Mouse (Mus musculus): ENCODE results near the gene Pcdh17. TPM values are rescaled to one million over a fixed set of nuclear protein-coding genes. Genes with fewer than 3 reads are reported as not detected.

Pcdh17 gene
- polyA plus RNA-seq, 1 experiment from 2014 or later, result 5.7 TPM

DNA sequence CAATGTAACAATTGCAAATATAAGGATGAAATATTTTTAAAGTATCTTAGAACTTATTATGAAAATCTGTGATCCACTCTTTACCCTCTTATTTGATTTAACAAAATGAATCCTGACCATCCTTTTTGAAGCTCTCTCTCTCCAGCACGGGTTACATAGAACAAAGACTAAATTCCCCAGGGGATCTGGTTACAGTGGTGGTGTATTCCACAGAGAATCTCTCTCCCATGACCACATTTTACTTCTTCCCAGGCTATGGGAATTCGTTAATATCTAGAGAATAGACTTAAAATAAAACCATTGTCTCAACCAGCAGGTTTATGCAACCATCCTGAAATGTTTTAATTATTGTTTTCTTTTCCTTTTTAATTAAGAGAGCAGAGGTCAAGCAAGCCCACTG is 89.0 kb downstream of the Pcdh17 start:
- no peak for ATAC-seq (replicated peaks; ENCODE audit: insufficient number of reproducible peaks, low FRiP score, low TSS enrichment, low read depth)
- Histone ChIP-seq H3K27me3 (ENCODE audit: control insufficient read depth, insufficient read depth, low read length) (no peaks in the 10 kb centered on the region), H3K4me2 (ENCODE audit: low read depth, low read length) (no peak overlapping the region), H3K9me3 (replicated peaks; ENCODE audit: control insufficient read depth, low read length) (no peaks in the 10 kb centered on the region), H3K36me3 (replicated peaks; ENCODE audit: control insufficient read depth, insufficient read depth, low read depth, low read length) (no peaks in the 10 kb centered on the region), H3K9ac (replicated peaks; ENCODE audit: low read length) (no peak overlapping the region), H3K4me1 (ENCODE audit: control insufficient read depth, insufficient read depth, low read length) (no peaks in the 10 kb centered on the region), H3K27ac (replicated peaks; ENCODE audit: low read depth, low read length) (no peak overlapping the region), H3K4me3 (ENCODE audit: low read depth, low read length) (no peak overlapping the region)
- WGBS, result 30% methylated on average over 2 of the region's 2 CpGs
- DNase-seq (ENCODE audit: low spot score), result peak; percentile 7

- DNase-seq (ENCODE audit: low spot score), result no peak
Measured at GRCm38 (mm10) chr14:84535264-84535663, 91.9 kb downstream of the Pcdh17 start.

DNA sequence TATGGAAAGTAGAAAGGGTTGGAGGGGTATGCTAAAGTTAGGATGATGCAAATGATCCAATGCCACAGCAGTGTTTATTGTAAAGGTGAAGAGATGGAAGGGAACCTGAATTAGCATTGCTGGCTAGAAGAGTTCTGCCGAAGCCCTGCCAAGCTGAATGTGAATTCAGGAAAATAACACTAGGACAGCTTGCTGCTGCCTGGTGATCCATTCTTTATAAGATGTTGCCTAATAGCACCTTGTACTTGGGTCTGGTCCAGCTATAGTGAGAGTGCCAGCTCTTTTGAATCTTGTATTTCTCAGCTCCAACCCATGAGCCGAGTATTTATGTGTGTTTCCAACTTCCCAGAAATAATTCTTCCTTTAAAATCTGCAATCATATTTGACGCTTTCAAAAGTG is 98.5 kb downstream of the Pcdh17 start:
- Histone ChIP-seq H3K36me3 (replicated peaks; ENCODE audit: control insufficient read depth, insufficient read depth, low read depth, low read length) (no peaks in the 10 kb centered on the region), H3K4me1 (ENCODE audit: control insufficient read depth, insufficient read depth, low read length) (no peaks in the 10 kb centered on the region), H3K9me3 (replicated peaks; ENCODE audit: control insufficient read depth, low read length) (no peaks in the 10 kb centered on the region), H3K27ac (replicated peaks; ENCODE audit: low read depth, low read length) (no peak overlapping the region), H3K27me3 (ENCODE audit: control insufficient read depth, insufficient read depth, low read length) (no peaks in the 10 kb centered on the region), H3K4me3 (ENCODE audit: low read depth, low read length) (no peak overlapping the region), H3K4me2 (ENCODE audit: low read depth, low read length) (no peak overlapping the region), H3K9ac (replicated peaks; ENCODE audit: low read length) (no peak overlapping the region)
- ATAC-seq (replicated peaks; ENCODE audit: insufficient number of reproducible peaks, low FRiP score, low TSS enrichment, low read depth), result no peak
- 92% methylated on average over 3 of the region's 3 CpGs for WGBS
- no peak for DNase-seq (ENCODE audit: low spot score)

More at GRCm38 (mm10) chr14:84535264-84535663, 91.9 kb downstream of the Pcdh17 start:
- H3K4me2 ChIP-seq (ENCODE audit: low read depth, low read length), result no peak overlapping the region
- ATAC-seq (replicated peaks; ENCODE audit: insufficient number of reproducible peaks, low FRiP score, low TSS enrichment, low read depth), result no peak
- H3K27ac ChIP-seq (replicated peaks; ENCODE audit: low read depth, low read length), result no peak overlapping the region
- H3K4me1 ChIP-seq (ENCODE audit: control insufficient read depth, insufficient read depth, low read length), result no peaks in the 10 kb centered on the region
- H3K36me3 ChIP-seq (replicated peaks; ENCODE audit: control insufficient read depth, insufficient read depth, low read depth, low read length), result no peaks in the 10 kb centered on the region
- no peak overlapping the region for H3K4me3 ChIP-seq (ENCODE audit: low read depth, low read length)
- H3K27me3 ChIP-seq (ENCODE audit: control insufficient read depth, insufficient read depth, low read length), result no peaks in the 10 kb centered on the region
- H3K9me3 ChIP-seq (replicated peaks; ENCODE audit: control insufficient read depth, low read length), result no peaks in the 10 kb centered on the region
- H3K9ac ChIP-seq (replicated peaks; ENCODE audit: low read length), result no peak overlapping the region

- no peaks in the 10 kb centered on the region for H3K9me3 ChIP-seq (replicated peaks; ENCODE audit: control insufficient read depth, low read length)
- no peak overlapping the region for H3K4me2 ChIP-seq (ENCODE audit: low read depth, low read length)
- DNase-seq (ENCODE audit: low spot score) (no peak), ATAC-seq (replicated peaks; ENCODE audit: insufficient number of reproducible peaks, low FRiP score, low TSS enrichment, low read depth) (no peak)
- no peak overlapping the region for H3K4me3 ChIP-seq (ENCODE audit: low read depth, low read length)
- WGBS, result 66% methylated on average over 2 of the region's 2 CpGs
- H3K9ac ChIP-seq (replicated peaks; ENCODE audit: low read length), result no peak overlapping the region
- no peaks in the 10 kb centered on the region for H3K27me3 ChIP-seq (ENCODE audit: control insufficient read depth, insufficient read depth, low read length)
- no peak overlapping the region for H3K27ac ChIP-seq (replicated peaks; ENCODE audit: low read depth, low read length)
- no peaks in the 10 kb centered on the region for H3K4me1 ChIP-seq (ENCODE audit: control insufficient read depth, insufficient read depth, low read length)
- H3K36me3 ChIP-seq (replicated peaks; ENCODE audit: control insufficient read depth, insufficient read depth, low read depth, low read length), result no peaks in the 10 kb centered on the region
Measured at GRCm38 (mm10) chr14:84545968-84546367, 102.6 kb downstream of the Pcdh17 start.

- H3K27ac ChIP-seq (replicated peaks; ENCODE audit: low read depth, low read length), result no peak overlapping the region
- ATAC-seq (replicated peaks; ENCODE audit: insufficient number of reproducible peaks, low FRiP score, low TSS enrichment, low read depth) (no peak), DNase-seq (ENCODE audit: low spot score) (no peak)
- H3K36me3 ChIP-seq (replicated peaks; ENCODE audit: control insufficient read depth, insufficient read depth, low read depth, low read length), result no peaks in the 10 kb centered on the region
- no peak overlapping the region for H3K4me3 ChIP-seq (ENCODE audit: low read depth, low read length)
- no peaks in the 10 kb centered on the region for H3K9me3 ChIP-seq (replicated peaks; ENCODE audit: control insufficient read depth, low read length)
- H3K4me1 ChIP-seq (ENCODE audit: control insufficient read depth, insufficient read depth, low read length), result no peaks in the 10 kb centered on the region
- H3K27me3 ChIP-seq (ENCODE audit: control insufficient read depth, insufficient read depth, low read length), result no peaks in the 10 kb centered on the region
- H3K4me2 ChIP-seq (ENCODE audit: low read depth, low read length), result no peak overlapping the region
- 85% methylated on average over 10 of the region's 10 CpGs for WGBS
- H3K9ac ChIP-seq (replicated peaks; ENCODE audit: low read length), result no peak overlapping the region
Measured at GRCm38 (mm10) chr14:84547513-84548194, 104.3 kb downstream of the Pcdh17 start.

DNA sequence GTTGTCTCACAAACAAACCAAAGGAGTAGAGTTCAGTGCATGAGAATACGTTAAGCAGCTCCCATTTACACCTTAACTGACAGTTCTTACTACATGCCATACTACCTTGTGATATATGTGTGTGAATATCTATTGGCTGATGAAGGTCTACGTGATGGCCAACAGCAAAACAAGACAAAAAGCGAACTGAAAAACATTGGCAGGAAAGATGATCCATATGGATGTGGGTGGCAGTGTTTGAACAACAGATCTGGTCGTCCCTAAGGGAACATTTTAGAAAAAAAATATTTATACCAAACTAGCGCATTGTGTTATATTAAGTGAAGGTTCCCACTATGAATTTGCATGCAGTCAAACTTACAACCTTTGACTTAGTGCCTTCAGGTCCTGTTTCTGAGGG is 108.2 kb downstream of the Pcdh17 start:
- Histone ChIP-seq H3K36me3 (replicated peaks; ENCODE audit: control insufficient read depth, insufficient read depth, low read depth, low read length) (no peaks in the 10 kb centered on the region), H3K9ac (replicated peaks; ENCODE audit: low read length) (no peak overlapping the region), H3K27me3 (ENCODE audit: control insufficient read depth, insufficient read depth, low read length) (no peaks in the 10 kb centered on the region), H3K4me3 (ENCODE audit: low read depth, low read length) (no peak overlapping the region), H3K4me1 (ENCODE audit: control insufficient read depth, insufficient read depth, low read length) (no peaks in the 10 kb centered on the region), H3K27ac (replicated peaks; ENCODE audit: low read depth, low read length) (no peak overlapping the region), H3K4me2 (ENCODE audit: low read depth, low read length) (no peak overlapping the region), H3K9me3 (replicated peaks; ENCODE audit: control insufficient read depth, low read length) (no peaks in the 10 kb centered on the region)
- no peak for ATAC-seq (replicated peaks; ENCODE audit: insufficient number of reproducible peaks, low FRiP score, low TSS enrichment, low read depth)
- 81% methylated on average over 5 of the region's 5 CpGs for WGBS
- no peak for DNase-seq (ENCODE audit: low spot score)

DNA sequence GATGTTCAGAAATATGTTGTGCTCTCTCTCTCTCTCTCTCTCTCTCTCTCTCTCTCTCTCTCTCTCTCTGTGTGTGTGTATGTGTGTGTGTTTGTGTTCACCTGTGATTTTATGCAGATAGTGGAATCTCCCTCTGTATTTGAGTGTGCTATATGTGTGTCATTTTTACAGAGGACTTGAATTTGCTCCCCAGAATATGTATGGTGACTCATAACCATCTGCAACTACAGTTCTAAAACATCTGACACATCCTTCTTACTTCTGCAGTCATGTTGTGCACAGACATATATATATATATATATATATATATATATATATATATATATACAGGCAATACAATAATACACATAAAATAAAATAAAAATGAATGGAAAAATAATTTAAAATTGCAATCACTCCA is 127.7 kb downstream of the Pcdh17 start:
- H3K4me2 ChIP-seq (ENCODE audit: low read depth, low read length), result no peak overlapping the region
- H3K27me3 ChIP-seq (ENCODE audit: control insufficient read depth, insufficient read depth, low read length), result no peaks in the 10 kb centered on the region
- H3K9ac ChIP-seq (replicated peaks; ENCODE audit: low read length), result no peak overlapping the region
- no peaks in the 10 kb centered on the region for H3K9me3 ChIP-seq (replicated peaks; ENCODE audit: control insufficient read depth, low read length)
- no peak overlapping the region for H3K4me3 ChIP-seq (ENCODE audit: low read depth, low read length)
- DNase-seq (ENCODE audit: low spot score) (no peak), ATAC-seq (replicated peaks; ENCODE audit: insufficient number of reproducible peaks, low FRiP score, low TSS enrichment, low read depth) (no peak)
- no peaks in the 10 kb centered on the region for H3K36me3 ChIP-seq (replicated peaks; ENCODE audit: control insufficient read depth, insufficient read depth, low read depth, low read length)
- H3K4me1 ChIP-seq (ENCODE audit: control insufficient read depth, insufficient read depth, low read length), result no peaks in the 10 kb centered on the region
- no peak overlapping the region for H3K27ac ChIP-seq (replicated peaks; ENCODE audit: low read depth, low read length)
